Mouse (Mus musculus): ENCODE measurements at regions not wholly inside any gene's neighbourhood (a gene's known extent, or its start where the extent isn't known, plus 50 kb on each side); places are given as distances from the start of the nearest gene placed in this dataset.

GRCm38 (mm10) chr13:107910125-107910524, 134.1 kb upstream of the Smim15 start:
- TF ChIP-seq CTCF (IDR thresholded peaks at IDR 0.05; ENCODE audit: extremely low read depth, insufficient read depth, low read length) (no peak), POLR2A (IDR thresholded peaks at IDR 0.05; ENCODE audit: extremely low read depth, insufficient read depth, low read length) (no peak)

Measured in cortical plate, adult 2 months (tissue).